Mouse (Mus musculus): ENCODE measurements around the gene Mthfd1.

Gene Mthfd1

DNA sequence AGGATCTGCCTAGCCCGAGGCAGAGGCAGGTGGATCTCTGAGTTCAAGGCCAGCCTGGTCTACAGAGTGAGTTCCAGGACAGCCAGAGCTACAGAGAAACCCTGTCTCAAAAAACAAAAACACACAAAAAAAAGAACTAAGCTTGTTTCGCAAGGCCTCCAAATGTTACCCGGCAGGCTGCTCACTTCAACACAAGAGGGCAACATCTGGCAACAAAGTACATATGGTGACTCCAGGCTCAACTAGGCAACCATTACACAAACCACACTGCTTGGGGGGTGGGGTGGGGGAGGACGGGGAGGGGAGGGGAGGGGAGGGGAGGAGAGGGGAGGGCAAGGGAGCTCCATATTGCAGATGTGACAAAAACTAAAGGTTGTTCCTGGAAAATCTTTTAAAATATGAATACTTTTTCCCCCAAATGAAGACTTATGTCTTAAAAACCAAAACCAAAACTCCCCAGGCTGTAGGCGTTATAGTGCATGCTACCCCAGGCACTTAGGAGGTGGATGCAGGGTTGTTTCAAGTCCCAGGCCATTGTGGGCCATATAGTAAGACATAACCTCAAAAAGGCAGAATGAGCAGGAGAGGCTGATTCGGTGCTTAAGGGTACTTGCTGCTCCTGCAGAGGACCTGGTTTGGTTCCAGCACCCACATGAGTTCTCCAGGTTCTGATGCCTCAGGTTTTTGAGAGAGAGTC lies 90.8 kb downstream of the Mthfd1 start:
- in situ Hi-C loops (cut with MboI, MseI) = no loop called here

DNA sequence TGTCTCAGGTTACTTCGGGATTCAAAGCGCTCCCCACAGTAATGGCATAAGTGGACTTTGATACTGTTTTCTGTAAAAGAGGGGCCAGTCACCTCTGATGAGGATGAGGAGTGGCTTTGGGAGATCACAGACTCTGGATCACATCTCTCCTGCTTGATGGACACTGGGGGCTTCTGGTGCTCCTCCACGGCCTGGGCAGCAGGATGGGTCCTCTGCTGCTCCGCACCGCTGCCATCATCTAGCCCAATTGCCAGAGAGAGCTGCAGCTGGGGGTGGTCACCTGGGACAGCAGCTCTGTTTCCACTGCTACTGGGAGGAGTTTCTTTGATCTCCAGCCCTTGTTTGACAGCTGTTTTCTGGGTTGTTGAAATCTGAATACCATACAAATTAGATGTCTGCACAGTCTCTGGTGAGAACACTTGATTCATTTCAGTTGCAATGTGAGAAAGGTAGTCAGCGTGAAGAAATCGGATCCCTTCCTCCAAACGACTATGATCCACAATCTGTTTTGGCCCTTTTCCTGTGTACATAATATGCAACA lies 94.7 kb downstream of the Mthfd1 start:
- in situ Hi-C loops (cut with MboI, MseI) = loop anchor here in 1 of 2 experiments (25.0 kb wide), 1 partner anchor 1062 kb away; no protein-coding TSS in a partner anchor

DNA sequence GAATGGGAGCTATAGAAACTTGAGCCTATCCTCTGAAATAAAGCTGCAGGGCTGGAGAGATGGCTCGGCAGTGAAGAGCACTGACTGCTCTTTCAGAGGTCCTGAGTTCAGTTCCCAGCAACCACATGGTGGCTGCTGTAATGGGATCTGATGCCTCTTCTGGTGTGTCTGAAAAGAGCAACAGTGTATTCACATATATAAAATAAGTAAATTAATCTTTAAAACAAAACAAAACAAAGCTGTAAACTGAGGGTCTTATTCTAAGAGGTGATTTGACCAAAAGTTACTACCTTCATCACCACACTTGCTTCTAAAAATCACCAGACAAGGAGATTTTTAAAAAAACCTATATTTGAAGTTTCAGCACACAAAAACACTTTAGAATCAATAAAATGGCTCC lies 105.8 kb downstream of the Mthfd1 start:
- in situ Hi-C loops (cut with MboI, MseI) = loop anchor here in 1 of 2 experiments (25.0 kb wide), 1 partner anchor 1074 kb away; no protein-coding TSS in a partner anchor

DNA sequence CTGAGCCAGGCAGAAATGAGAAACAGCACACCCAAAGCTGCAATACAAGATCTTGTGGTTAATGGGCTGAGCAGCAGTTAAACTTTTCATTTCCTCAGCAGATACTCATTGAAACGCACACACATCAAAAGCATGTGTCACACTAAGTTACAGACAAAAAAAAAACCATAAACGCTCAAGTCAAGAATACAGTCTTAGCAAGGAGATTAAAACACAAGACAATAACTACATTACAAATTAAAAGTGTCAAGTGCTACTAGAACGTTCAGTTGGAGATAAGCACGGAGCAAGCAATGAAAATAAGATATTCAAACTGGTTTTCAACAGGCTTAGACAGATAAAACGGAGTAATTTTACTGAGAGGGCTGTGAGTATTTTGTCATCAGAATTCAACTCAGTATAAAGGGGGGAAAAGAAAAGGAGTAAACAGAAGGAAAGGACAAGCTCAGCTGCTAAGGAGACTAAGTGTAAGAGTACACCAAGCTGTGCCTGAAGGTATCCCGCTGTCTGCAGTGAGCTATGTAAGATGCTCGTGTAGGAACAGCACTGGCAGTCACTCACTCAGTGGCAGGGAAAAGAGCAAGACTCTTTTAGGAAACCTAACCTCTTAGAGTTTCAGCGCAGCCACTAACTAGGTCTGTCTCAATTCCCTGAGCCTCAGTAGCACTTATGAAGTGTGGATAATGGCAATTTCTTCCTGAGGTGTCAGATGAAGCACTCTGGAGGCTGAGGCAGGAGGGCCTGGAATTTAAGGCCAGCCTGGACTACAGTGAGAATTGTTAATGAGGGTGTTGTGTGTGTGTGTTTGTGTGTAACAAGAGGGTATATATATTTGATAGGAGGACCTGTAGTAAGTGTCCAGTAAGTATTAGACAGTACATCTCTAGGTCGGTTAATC lies 106.6 kb downstream of the Mthfd1 start:
- in situ Hi-C loops (cut with MboI, MseI) = loop anchor here in 1 of 2 experiments (25.0 kb wide), 1 partner anchor 1074 kb away; no protein-coding TSS in a partner anchor

DNA sequence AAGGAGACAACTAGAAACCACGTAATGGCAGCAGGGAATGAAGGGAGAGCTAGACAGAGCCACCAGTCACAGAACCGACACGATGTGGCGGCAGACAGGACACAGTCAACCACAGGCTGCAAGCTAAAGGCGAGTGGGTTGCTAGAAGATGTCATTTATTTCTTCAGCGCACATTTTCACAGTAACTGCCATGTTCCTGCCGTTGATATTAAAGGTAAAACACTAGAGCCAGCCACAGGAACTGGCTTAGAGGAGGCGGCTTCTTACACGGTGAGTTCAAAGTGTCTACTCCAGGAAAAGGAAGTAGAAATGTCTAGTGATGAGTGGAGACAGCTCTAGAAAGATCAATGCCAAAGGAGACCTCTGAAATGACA lies 107.2 kb downstream of the Mthfd1 start:
- in situ Hi-C loops (cut with MboI, MseI) = loop anchor here in 1 of 2 experiments (25.0 kb wide), 1 partner anchor 1075 kb away; no protein-coding TSS in a partner anchor

DNA sequence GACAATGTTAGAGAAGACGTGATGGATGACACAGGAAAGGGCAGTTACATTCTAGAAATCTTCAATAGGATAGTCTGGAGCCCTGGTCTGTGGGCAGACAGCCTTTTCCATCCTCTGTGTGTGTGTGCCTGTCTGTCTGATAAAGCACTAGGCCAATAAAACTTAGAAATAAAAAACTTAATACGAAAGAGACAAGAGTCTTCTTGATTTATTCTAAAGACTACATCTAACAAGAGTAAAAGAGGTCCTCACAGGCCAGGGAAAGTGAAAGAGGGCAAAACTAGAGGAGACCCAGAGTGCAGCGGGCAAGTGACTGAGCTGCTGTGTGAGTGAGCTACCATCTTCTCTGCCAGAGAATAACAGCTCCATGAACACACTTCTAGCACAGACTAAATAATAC lies 111.2 kb downstream of the Mthfd1 start:
- in situ Hi-C loops (cut with MboI, MseI) = loop anchor here in 1 of 2 experiments (25.0 kb wide), 1 partner anchor 1079 kb away; no protein-coding TSS in a partner anchor

DNA sequence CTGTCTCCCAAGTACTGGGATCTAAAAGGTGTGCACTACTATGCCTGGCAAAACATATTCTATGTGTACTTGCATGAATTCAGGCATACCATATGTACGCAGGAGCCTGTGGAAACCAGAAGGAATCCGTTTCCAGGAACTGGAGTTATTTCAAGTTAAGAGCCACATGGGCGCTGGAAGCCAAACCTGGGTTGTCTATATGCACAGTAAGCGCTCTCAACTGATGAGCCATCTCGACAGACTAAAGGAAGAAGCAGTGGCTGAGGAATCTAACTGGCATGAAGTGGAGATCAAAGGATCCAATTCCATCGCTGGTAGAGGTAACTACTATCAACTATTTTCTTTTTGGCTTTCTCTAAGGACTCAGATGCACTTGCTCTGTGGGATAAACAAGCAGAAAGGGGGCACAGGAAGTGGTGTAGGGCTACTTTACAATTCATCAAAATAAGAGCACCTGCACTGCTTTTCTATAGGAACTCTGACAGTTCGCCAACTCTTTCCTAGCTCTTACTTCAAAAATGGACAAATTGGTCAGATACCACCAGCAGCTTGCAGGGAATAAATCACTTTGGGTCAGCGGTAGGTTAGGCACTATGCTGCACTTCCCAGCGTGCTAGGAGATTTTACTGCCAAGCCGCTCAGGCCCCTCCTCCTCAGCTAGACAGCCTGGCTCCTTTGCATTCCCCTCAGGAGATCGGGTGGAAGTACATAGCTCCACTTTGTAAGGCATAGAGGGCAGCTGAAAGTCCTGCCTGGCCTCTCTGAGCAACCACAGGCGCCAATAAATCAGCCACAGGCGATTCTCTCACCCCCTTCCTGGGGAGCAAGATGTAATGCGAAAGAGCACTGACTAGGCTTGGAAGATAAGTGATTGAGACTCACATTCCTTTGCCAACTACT lies 112.2 kb downstream of the Mthfd1 start:
- in situ Hi-C loops (cut with MboI, MseI) = loop anchor here in 1 of 2 experiments (25.0 kb wide), 1 partner anchor 1080 kb away; no protein-coding TSS in a partner anchor

DNA sequence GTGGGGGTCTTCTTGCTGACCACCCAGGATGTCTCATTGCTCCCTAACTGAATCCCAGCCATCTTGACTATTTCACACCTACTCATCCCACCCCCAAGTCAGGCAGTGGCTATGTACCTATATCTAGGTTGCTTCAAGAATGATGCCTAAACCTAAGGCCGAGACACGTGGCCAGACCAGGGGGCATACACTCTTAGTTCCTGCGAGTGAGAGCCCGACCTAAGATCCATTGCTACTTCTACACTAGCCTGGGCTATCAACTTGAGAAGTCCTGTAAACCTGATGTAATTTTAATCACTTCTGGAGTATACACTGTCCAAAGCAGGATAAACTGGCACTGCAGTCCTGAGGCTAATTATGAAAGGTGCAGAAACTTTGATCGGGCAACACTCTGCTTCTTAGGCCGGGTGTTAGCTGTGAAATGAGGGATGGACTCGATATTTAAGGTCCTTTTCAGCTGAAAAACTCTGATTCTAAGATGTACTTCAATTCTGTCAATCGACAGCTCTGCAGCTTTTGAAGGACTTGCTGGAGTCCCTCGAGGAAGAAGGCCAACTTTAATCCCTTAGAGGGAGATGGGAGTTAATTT lies 113.2 kb downstream of the Mthfd1 start:
- in situ Hi-C loops (cut with MboI, MseI) = loop anchor here in 1 of 2 experiments (25.0 kb wide), 1 partner anchor 1081 kb away; no protein-coding TSS in a partner anchor

DNA sequence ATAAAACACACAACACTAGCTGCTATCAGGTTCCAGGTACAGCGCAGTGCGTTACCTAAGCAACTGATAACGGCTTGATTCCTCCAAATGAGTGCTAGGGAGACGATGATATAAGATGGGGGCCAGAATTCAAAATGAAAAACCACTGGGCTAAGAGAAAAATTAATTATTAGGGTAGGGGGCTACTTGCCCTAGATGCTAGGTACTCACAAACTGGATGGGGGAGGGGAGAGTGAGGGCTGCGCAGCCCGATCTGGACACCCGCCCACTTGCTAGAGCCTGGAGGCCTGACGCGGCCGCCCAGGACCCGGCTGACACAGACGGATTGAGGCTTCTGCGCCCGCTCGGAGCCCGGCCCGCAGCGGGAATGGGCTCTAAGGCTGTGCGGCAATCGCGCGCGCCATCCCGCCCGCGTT lies 113.7 kb downstream of the Mthfd1 start:
- in situ Hi-C loops (cut with MboI, MseI) = loop anchor here in 1 of 2 experiments (25.0 kb wide), 1 partner anchor 1081 kb away; no protein-coding TSS in a partner anchor
